Mouse (Mus musculus) E14TG2a.4 (cell line): ENCODE data around the gene Pdcd7.

ENCODE experiments used
- H3K27me3 ChIP-seq: 2 replicates; pipeline ENCODE4 v1.6.1; 2014; ENCODE audit warnings: low read length, control low read depth; ENCODE audit not compliant: insufficient read depth
- H3K36me3 ChIP-seq: 2 replicates; pipeline ENCODE4 v1.6.1; 2014; ENCODE audit warnings: low read length, control low read depth; ENCODE audit not compliant: insufficient read depth
- H3K4me1 ChIP-seq: replicated peaks from 2 replicates; pipeline ENCODE4 v1.6.1; 2014; ENCODE audit warnings: low read depth, low read length, control low read depth
- H3K4me3 ChIP-seq: replicated peaks from 2 replicates; pipeline ENCODE4 v1.5.1; 2014; ENCODE audit warnings: mild to moderate bottlenecking, low read length
- H3K9me3 ChIP-seq: 2 replicates; pipeline ENCODE4 v1.6.1; 2014; ENCODE audit warnings: low read length, control low read depth
- CTCF ChIP-seq: conservative IDR thresholded peaks from 2 replicates; pipeline ENCODE4 v1.5.1; 2014; ENCODE audit warnings: low read length
- NANOG ChIP-seq: IDR thresholded peaks from 2 replicates; pipeline ENCODE4 v1.6.1; 2014; ENCODE audit warnings: borderline replicate concordance, low read length, mixed read lengths
- POU5F1 ChIP-seq: IDR thresholded peaks from 2 replicates; pipeline ENCODE4 v1.6.1; 2014; ENCODE audit warnings: low read length, borderline replicate concordance

The Pdcd7 gene

GRCm38 (mm10) chr9:65384276-65384675 lies 38.4 kb downstream of the Pdcd7 start:
- Histone ChIP-seq H3K4me3 (no peak overlapping the region), H3K9me3 (no peaks in the 10 kb centered on the region), H3K27me3 (peaks cover 39% of the 10 kb centered on the region), H3K36me3 (no peaks in the 10 kb centered on the region), H3K4me1 (no peaks in the 10 kb centered on the region)
- no peak for TF ChIP-seq NANOG
- no peak for TF ChIP-seq CTCF
- no peak for TF ChIP-seq POU5F1

- H3K4me3 ChIP-seq, result no peak overlapping the region
- TF ChIP-seq NANOG (no peak), CTCF (peak; percentile 5; the same call in 1 of the 2 replicates)
- H3K27me3 ChIP-seq, result peaks cover 60% of the 10 kb centered on the region
- H3K9me3 ChIP-seq, result no peaks in the 10 kb centered on the region
- no peaks in the 10 kb centered on the region for H3K36me3 ChIP-seq
- H3K4me1 ChIP-seq, result peaks cover 13% of the 10 kb centered on the region
Observed at GRCm38 (mm10) chr9:65386373-65387140, 40.7 kb downstream of the Pdcd7 start.

- no peak for TF ChIP-seq CTCF
- no peak for TF ChIP-seq POU5F1
- TF ChIP-seq NANOG, result no peak
- Histone ChIP-seq H3K9me3 (no peaks in the 10 kb centered on the region), H3K27me3 (peaks cover 75% of the 10 kb centered on the region), H3K4me1 (peaks cover 15% of the 10 kb centered on the region), H3K4me3 (peak overlapping the region; percentile 76), H3K36me3 (no peaks in the 10 kb centered on the region)
Observed at GRCm38 (mm10) chr9:65390752-65391612, 45.1 kb downstream of the Pdcd7 start.

- Histone ChIP-seq H3K4me3 (peak within 1 kb of the TSS; percentile 76), H3K27me3 (peaks cover 77% of the 10 kb centered on the region), H3K4me1 (peaks cover 15% of the 10 kb centered on the region), H3K9me3 (no peaks in the 10 kb centered on the region), H3K36me3 (no peaks in the 10 kb centered on the region)
- TF ChIP-seq CTCF (no peak), NANOG (no peak), POU5F1 (no peak)
Observed at GRCm38 (mm10) chr9:65391613-65391964, 45.7 kb downstream of the Pdcd7 start, which contains the start of gene Kbtbd13. TSS of gene Kbtbd13 (minus strand) at chr9:65391652.

- H3K4me1 ChIP-seq, result peaks cover 15% of the 10 kb centered on the region
- H3K36me3 ChIP-seq, result no peaks in the 10 kb centered on the region
- peaks cover 85% of the 10 kb centered on the region for H3K27me3 ChIP-seq
- no peak overlapping the region for H3K4me3 ChIP-seq
- TF ChIP-seq POU5F1, result no peak
- peak; percentile 82 for TF ChIP-seq CTCF
- H3K9me3 ChIP-seq, result no peaks in the 10 kb centered on the region
Observed at GRCm38 (mm10) chr9:65392638-65393364, 46.9 kb downstream of the Pdcd7 start.

- TF ChIP-seq CTCF (no peak), POU5F1 (no peak), NANOG (no peak)
- H3K4me3 ChIP-seq, result no peak overlapping the region
- H3K27me3 ChIP-seq, result peaks cover 87% of the 10 kb centered on the region
Observed at GRCm38 (mm10) chr9:65393606-65394005, 47.7 kb downstream of the Pdcd7 start.

GRCm38 (mm10) chr9:65394360-65394759 lies 48.5 kb downstream of the Pdcd7 start:
- peaks cover 24% of the 10 kb centered on the region for H3K4me1 ChIP-seq
- TF ChIP-seq POU5F1 (no peak), CTCF (no peak), NANOG (no peak)
- H3K4me3 ChIP-seq, result no peak overlapping the region
- H3K27me3 ChIP-seq, result peaks cover 87% of the 10 kb centered on the region
- no peaks in the 10 kb centered on the region for H3K9me3 ChIP-seq
- no peaks in the 10 kb centered on the region for H3K36me3 ChIP-seq

More at GRCm38 (mm10) chr9:65393606-65394005, 47.7 kb downstream of the Pdcd7 start:
- Histone ChIP-seq H3K36me3 (no peaks in the 10 kb centered on the region), H3K4me1 (peaks cover 21% of the 10 kb centered on the region), H3K9me3 (no peaks in the 10 kb centered on the region)

GRCm38 (mm10) chr9:65398279-65398678 lies 52.4 kb downstream of the Pdcd7 start, which contains the start of gene Rasl12:
TSS of gene Rasl12 (plus strand) at chr9:65398506.
- Histone ChIP-seq H3K9me3 (no peaks in the 10 kb centered on the region), H3K4me1 (peaks cover 9% of the 10 kb centered on the region), H3K36me3 (no peaks in the 10 kb centered on the region), H3K27me3 (peaks cover 71% of the 10 kb centered on the region), H3K4me3 (peak within 1 kb of the TSS; percentile 72)
- TF ChIP-seq CTCF (no peak), POU5F1 (no peak), NANOG (no peak)
